Mouse (Mus musculus): ENCODE results near the gene Gnat1. TPM values are rescaled to one million over a fixed set of nuclear protein-coding genes. Genes with fewer than 3 reads are reported as not detected.
A peak's percentile ranks its signal among the peaks of the same experiment; 100 is the strongest.

Gene Gnat1
- total RNA-seq, 2 experiments from 2014 or later: 0.30 to 1.1 TPM

DNA sequence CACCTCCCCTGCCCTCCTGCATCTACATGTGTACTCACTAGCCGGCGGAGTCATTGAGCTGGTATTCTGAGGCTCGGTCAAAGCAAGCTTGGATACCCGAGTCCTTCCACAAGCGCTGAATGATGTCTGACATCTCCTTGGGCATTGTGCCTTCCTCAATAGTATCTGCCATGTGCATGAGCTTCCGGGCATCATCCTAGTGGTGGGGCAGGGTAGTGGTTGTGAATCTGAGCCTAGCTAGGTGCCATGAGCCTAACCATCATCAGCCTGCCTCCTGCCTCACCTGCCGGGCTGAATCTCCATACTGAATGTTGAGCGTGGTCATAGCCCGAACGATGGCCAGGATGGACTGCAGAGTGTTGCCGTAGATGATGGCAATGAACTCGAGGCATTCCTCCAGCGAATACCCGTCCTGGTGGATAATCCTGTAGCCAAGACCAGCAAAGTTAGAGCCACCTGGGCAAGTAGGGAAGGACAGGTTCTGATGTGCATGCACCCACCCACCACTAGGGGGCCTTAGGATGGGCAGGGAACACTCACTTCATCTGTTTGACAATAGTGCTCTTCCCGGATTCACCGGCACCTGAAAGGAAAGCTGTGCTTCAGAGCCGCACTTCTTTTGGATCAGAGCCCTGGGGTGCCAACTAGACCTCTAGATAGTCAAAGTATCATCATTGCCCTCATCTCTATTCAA lies 2.3 kb downstream of the Gnat1 start:
- intact Hi-C loops (cut with DNase I): loop anchor here (5.0 kb wide), 2 partner anchors 35 to 75 kb away; no protein-coding TSS in a partner anchor

DNA sequence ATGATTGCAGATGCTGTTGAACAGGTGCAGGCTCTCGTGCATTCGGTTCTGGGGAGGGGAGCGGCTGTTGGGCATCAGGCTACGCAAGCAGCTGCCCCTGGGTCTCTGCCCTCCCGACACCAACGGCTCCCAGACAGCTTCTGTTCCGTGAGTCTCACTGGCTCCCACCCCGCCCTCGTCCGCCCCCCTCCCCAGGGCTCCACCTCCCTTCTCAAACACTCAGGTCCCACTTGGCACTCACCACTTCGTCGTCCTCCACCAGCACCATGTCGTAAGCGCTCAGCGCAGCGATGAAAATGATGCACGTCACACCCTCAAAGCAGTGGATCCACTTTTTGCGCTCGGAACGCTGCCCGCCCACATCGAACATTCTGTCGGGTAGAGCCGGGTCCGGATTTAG lies 3.2 kb downstream of the Gnat1 start:
- intact Hi-C loops (cut with DNase I): loop anchor here (5.0 kb wide), 2 partner anchors 34 to 74 kb away; no protein-coding TSS in a partner anchor
- DNase-seq: peak; percentile 41

More for the DNA sequence above, 2.3 kb downstream of the Gnat1 start:
- DNase-seq: peak; percentile 53

- DNase-seq: peak; percentile 78
- intact Hi-C loops (cut with DNase I): loop anchor here (5.0 kb wide), 2 partner anchors 33 to 73 kb away; no protein-coding TSS in a partner anchor
Measured at GRCm38 (mm10) chr9:107675671-107676301, 3.7 kb downstream of the Gnat1 start.

GRCm38 (mm10) chr9:107674609-107675429 lies 4.7 kb downstream of the Gnat1 start:
- no peak for DNase-seq
- intact Hi-C loops (cut with DNase I): loop anchor here (5.0 kb wide), 2 partner anchors 33 to 73 kb away; no protein-coding TSS in a partner anchor

- intact Hi-C loops (cut with DNase I): no loop called here
Measured at GRCm38 (mm10) chr9:107670259-107670658, 9.3 kb downstream of the Gnat1 start.

GRCm38 (mm10) chr9:107669480-107669945 lies 10.0 kb downstream of the Gnat1 start, which contains the start of gene Slc38a3:
Gene Slc38a3 (minus strand): TSS chr9:107669530.
- intact Hi-C loops (cut with DNase I): no loop called here
- no peak for DNase-seq

More at GRCm38 (mm10) chr9:107670259-107670658, 9.3 kb downstream of the Gnat1 start:
- DNase-seq: no peak

GRCm38 (mm10) chr9:107668916-107669315 lies 10.6 kb downstream of the Gnat1 start:
- intact Hi-C loops (cut with DNase I): no loop called here

GRCm38 (mm10) chr9:107668011-107668410 lies 11.5 kb downstream of the Gnat1 start:
- intact Hi-C loops (cut with DNase I): no loop called here
- no peak for DNase-seq

More at GRCm38 (mm10) chr9:107668916-107669315, 10.6 kb downstream of the Gnat1 start:
- DNase-seq: no peak

- DNase-seq: peak; percentile 63
- intact Hi-C loops (cut with DNase I): no loop called here
Measured at GRCm38 (mm10) chr9:107667219-107667618, 12.3 kb downstream of the Gnat1 start.

DNA sequence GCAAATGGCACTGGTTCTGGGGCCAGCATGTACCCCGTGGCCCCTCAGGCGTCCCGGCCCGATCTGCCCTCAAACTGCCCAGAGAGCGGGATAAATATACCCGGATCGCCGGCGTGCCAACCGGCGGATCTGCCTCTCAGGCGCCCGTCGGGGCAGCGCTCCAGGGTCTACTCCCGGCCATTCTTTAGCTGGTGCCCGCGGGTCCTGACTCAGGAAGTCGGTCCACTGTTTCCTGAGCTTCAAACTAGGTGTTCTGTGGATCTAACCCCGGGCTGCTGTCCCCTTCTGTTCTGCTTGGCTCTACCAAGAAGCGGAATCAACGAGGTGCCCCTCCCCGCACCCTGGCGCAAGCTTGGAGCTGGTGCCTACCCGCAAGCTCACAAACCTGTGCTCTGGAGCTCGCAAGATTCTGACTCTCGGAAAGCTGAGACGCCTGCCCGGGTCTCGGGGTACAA lies 12.7 kb downstream of the Gnat1 start:
- no peak for DNase-seq
- intact Hi-C loops (cut with DNase I): no loop called here

GRCm38 (mm10) chr9:107665308-107665707 lies 14.2 kb downstream of the Gnat1 start:
- no peak for DNase-seq
- intact Hi-C loops (cut with DNase I): no loop called here

DNA sequence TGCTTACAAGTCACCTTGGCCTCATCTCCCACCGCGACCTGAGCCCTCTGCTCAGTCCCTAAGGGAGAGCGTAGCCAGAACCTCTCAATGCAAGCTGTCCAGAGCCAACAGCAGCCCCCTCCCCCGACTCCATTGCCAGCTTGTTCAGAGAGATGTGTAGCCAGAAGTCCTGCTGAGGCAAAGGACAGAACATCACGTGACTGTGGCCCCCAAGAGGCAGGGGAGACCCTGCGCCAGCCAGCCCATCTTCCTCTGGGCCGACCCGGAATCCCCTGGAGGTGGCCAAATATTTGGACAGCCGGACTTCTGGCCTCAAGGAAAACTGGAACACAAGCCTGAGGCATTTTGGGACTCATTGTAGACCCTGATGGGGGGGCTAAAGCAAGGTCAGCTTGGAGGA lies 16.0 kb downstream of the Gnat1 start:
- no peak for DNase-seq
- intact Hi-C loops (cut with DNase I): no loop called here

GRCm38 (mm10) chr9:107662342-107662741 lies 17.2 kb downstream of the Gnat1 start:
- intact Hi-C loops (cut with DNase I): no loop called here
- DNase-seq: no peak

DNA sequence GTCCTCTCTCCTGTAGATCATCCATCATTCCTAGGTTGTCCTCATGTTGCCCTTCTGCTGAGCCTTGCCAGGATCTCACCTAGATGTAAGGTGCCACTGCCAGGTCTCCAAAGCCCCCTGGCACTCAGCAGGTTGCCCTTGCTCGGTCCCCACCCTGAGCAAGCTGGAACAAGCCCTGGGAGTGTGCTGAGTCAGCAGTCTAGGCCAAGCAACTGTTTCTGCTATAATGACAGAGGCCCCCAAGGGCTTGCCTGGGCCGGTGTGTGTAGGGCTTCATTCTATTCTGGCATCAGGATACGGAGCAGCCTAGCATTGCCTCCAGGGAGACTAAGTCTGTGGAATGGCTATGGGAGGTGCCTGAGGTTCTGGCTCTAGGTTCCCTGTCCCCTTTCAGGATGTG lies 18.7 kb downstream of the Gnat1 start:
- intact Hi-C loops (cut with DNase I): no loop called here

DNA sequence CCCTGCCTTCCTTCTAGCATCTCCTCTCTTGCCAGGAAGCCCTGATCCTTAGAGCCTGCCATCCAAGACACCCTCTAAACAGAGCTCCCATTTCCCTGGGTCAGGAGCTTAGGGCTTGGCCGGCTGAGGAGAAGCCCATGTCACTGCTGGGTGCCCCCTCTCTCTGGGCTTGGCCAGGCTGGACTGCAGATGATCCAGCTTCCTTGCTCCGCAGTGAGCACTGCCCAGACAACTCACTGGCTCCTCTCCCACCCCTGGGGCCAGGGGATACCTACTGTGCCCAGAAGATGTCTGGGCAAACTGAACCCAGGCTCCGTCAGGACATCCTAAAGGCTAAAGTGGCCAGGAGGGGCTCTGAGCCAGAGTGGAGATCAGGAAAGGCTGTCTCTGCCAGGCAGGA lies 19.6 kb downstream of the Gnat1 start:
- intact Hi-C loops (cut with DNase I): no loop called here
- peak; percentile 62 for DNase-seq

More for the DNA sequence above, 18.7 kb downstream of the Gnat1 start:
- DNase-seq: no peak

DNA sequence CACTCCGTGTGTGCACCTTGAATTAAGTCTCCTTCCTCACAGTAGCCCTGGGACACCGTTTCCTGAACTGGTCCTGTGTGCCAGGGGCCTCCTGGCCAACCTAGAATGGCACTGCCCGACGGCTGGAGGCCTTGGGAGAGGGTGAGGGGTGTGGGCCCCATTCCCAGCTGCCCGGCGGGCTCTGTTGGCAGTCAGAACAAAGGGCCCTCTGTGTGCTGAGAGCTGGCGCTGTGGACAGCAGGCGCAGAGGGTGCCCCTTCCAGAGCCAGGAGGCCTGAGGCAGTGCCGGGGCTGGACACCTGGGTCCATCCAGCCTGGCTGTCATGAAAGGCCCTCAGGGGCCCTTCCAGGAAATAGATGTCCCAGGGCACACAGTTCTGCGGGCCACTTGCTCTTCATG lies 20.0 kb downstream of the Gnat1 start:
- peak; percentile 80 for DNase-seq

DNA sequence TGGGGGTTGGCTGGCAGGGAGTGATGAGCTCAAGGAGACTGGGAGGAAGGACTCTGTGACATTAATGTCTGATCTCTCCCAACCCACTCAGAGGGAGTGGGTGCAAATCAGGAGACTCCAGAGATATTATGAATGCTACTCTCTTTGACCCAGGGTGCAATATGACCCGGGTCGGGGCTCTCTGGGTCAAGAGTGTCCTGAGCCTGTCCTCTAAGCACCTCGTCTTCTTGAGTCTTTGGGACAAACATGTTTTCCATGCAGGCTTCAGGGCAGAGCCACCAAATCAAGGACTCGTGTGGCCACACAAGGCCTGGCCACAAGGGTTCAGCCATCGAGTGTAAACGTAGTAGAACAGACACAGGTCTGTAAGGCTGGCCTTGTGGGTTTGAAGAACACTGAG lies 21.4 kb downstream of the Gnat1 start:
- intact Hi-C loops (cut with DNase I): no loop called here

More for the DNA sequence above, 20.0 kb downstream of the Gnat1 start:
- intact Hi-C loops (cut with DNase I): no loop called here

GRCm38 (mm10) chr9:107657144-107657543 lies 22.4 kb downstream of the Gnat1 start:
- DNase-seq: no peak
- intact Hi-C loops (cut with DNase I): no loop called here

More for the DNA sequence above, 21.4 kb downstream of the Gnat1 start:
- no peak for DNase-seq

- intact Hi-C loops (cut with DNase I): no loop called here
Measured at GRCm38 (mm10) chr9:107654585-107654984, 24.9 kb downstream of the Gnat1 start.

DNA sequence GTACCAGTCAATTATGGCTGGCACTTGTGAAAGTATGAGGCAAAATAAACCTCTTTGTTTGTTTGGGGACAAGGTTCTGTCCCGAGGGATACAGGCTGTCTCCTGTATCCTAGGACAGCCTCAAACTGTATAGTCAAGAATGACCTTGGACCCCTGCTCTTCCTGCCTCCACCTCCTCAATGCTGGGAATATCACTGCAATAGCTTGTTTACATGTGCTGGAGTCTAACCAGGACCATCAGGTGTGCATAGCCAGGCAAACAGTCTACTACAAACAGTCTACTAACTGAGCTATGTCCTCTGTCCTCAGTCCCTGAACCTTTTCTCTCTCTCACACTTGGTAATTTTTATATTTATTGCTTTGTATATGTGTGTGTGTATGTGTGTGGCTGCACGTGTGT lies 26.0 kb downstream of the Gnat1 start:
- no peak for DNase-seq
- intact Hi-C loops (cut with DNase I): no loop called here

More at GRCm38 (mm10) chr9:107654585-107654984, 24.9 kb downstream of the Gnat1 start:
- DNase-seq: no peak
